Mouse (Mus musculus): ENCODE measurements around the gene Slc25a26. TPM values are rescaled to one million over a fixed set of nuclear protein-coding genes. Genes with fewer than 3 reads are reported as not detected.

Slc25a26 gene
- polyA plus RNA-seq, 1 experiment from 2014 or later: 11.7 TPM

DNA sequence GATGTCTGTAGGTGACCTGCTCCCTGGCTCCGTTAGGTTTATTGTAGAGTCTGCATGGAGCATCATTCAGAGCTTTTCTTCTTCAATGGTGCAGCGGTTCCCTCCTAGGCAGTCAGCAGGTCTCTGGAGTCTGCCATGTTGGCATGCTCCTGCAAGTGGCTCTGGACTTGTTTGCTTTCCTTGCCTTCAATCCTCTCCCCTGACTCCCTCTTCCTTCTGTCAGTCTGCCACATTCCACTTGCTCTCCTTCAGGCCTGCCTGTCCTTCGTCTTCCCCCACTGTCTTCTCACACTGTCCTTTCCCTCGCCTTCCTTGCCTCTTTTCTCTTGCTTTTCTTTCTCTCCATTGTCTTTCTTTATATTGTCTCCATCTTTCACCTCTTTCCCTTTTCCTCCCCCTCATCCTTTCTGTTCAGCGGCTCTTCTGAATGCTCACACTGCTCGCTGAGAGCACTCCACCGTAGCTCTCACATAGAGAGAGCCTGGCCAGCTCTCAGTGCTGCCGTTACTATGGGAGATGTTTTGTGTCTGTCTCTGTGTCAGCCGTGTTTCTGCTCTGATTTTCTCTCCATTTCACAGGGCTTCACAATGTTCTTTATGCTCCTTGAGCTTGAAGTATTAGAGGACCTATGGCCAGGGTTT lies 75.5 kb downstream of the Slc25a26 start:
- Histone ChIP-seq H3K27ac (ENCODE audit: low read length) (no peak overlapping the region), H3K9ac (replicated peaks; ENCODE audit: low read length) (no peak overlapping the region), H3K4me3 (ENCODE audit: low read length) (no peak overlapping the region), H3K27me3 (ENCODE audit: insufficient read depth, low read length) (no peaks in the 10 kb centered on the region), H3K4me2 (replicated peaks; ENCODE audit: low read depth, low read length) (no peak overlapping the region), H3K4me1 (ENCODE audit: insufficient read depth, low read length) (no peaks in the 10 kb centered on the region), H3K36me3 (ENCODE audit: insufficient read depth, low read length) (0 out of 2 replicates have a peak, but pooled peaks cover 4% of the 10 kb centered on the region), H3K9me3 (ENCODE audit: low read length) (no peaks in the 10 kb centered on the region)
- WGBS: 58% methylated on average over 9 of the region's 9 CpGs
- ATAC-seq (ENCODE audit: low FRiP score, low TSS enrichment): no peak

GRCm38 (mm10) chr6:94577991-94578390 lies 77.9 kb downstream of the Slc25a26 start:
- 89% methylated on average over 8 of the region's 8 CpGs for WGBS
- no peak overlapping the region for H3K9ac ChIP-seq (replicated peaks; ENCODE audit: low read length)
- H3K4me1 ChIP-seq (ENCODE audit: insufficient read depth, low read length): no peaks in the 10 kb centered on the region
- no peak overlapping the region for H3K4me2 ChIP-seq (replicated peaks; ENCODE audit: low read depth, low read length)
- H3K27ac ChIP-seq (ENCODE audit: low read length): no peak overlapping the region
- H3K4me3 ChIP-seq (ENCODE audit: low read length): no peak overlapping the region
- ATAC-seq (ENCODE audit: low FRiP score, low TSS enrichment): no peak
- no peaks in the 10 kb centered on the region for H3K27me3 ChIP-seq (ENCODE audit: insufficient read depth, low read length)
- 0 out of 2 replicates have a peak, but pooled peaks cover 4% of the 10 kb centered on the region for H3K36me3 ChIP-seq (ENCODE audit: insufficient read depth, low read length)
- no peaks in the 10 kb centered on the region for H3K9me3 ChIP-seq (ENCODE audit: low read length)

DNA sequence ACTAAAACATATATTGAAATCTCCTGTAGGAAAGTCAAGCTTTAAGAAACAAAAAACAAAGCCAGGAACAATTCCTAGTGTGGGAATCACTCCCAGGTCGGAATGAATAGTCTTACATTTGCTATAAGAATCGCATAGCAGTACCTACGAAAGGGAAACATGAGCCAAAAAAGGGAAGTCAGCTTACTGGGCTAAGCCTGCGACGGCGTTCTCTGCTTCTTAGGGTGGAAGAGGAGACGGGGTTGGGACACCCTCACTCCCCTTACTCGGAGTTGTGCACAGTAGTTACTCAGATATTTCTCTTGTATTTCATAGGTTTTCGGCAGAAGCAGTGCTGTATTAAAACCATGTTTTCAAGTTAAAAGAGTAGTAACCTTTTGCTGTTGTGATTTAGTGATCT lies 81.9 kb downstream of the Slc25a26 start:
- no peak for ATAC-seq (ENCODE audit: low FRiP score, low TSS enrichment)
- 68% methylated on average over 9 of the region's 9 CpGs for WGBS
- H3K4me3 ChIP-seq (ENCODE audit: low read length): no peak overlapping the region
- no peaks in the 10 kb centered on the region for H3K27me3 ChIP-seq (ENCODE audit: insufficient read depth, low read length)
- H3K36me3 ChIP-seq (ENCODE audit: insufficient read depth, low read length): no peaks in the 10 kb centered on the region
- no peaks in the 10 kb centered on the region for H3K9me3 ChIP-seq (ENCODE audit: low read length)
- H3K4me1 ChIP-seq (ENCODE audit: insufficient read depth, low read length): no peaks in the 10 kb centered on the region
- H3K9ac ChIP-seq (replicated peaks; ENCODE audit: low read length): no peak overlapping the region
- no peak overlapping the region for H3K4me2 ChIP-seq (replicated peaks; ENCODE audit: low read depth, low read length)
- H3K27ac ChIP-seq (ENCODE audit: low read length): no peak overlapping the region

DNA sequence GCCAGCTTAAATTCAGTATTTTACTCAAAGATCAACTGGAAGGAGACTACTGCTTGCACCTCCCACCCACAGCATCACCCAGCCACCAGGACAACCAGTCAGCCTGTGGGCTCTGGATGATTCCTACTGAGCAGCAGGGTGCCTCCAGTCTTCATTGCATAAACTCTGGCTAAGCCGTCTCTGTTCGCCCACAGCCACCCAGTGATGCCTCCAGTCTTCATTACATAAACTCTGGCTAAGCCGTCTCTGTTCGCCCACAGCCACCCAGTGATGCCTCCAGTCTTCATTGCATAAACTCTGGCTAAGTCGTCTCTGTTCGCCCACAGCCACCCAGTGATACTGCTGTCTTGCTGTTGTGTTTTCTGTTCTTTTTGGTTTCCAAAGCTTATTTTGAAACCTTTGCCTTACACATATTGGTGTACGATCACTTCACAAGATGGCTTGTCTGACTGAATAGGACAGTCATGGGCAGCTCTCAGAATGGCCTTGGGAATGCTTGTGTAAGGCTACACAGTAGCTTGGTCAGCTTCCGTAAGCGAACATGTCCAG lies 84.1 kb downstream of the Slc25a26 start:
- no peak overlapping the region for H3K9ac ChIP-seq (replicated peaks; ENCODE audit: low read length)
- no peaks in the 10 kb centered on the region for H3K9me3 ChIP-seq (ENCODE audit: low read length)
- no peak overlapping the region for H3K4me2 ChIP-seq (replicated peaks; ENCODE audit: low read depth, low read length)
- H3K27ac ChIP-seq (ENCODE audit: low read length): no peak overlapping the region
- no peak for ATAC-seq (ENCODE audit: low FRiP score, low TSS enrichment)
- H3K4me3 ChIP-seq (ENCODE audit: low read length): no peak overlapping the region
- no peaks in the 10 kb centered on the region for H3K36me3 ChIP-seq (ENCODE audit: insufficient read depth, low read length)
- H3K4me1 ChIP-seq (ENCODE audit: insufficient read depth, low read length): no peaks in the 10 kb centered on the region
- H3K27me3 ChIP-seq (ENCODE audit: insufficient read depth, low read length): no peaks in the 10 kb centered on the region
- WGBS: 94% methylated on average over 9 of the region's 9 CpGs

- WGBS: 85% methylated on average over 4 of the region's 4 CpGs
- Histone ChIP-seq H3K36me3 (ENCODE audit: insufficient read depth, low read length) (no peaks in the 10 kb centered on the region), H3K27me3 (ENCODE audit: insufficient read depth, low read length) (no peaks in the 10 kb centered on the region), H3K9me3 (ENCODE audit: low read length) (no peaks in the 10 kb centered on the region), H3K4me2 (replicated peaks; ENCODE audit: low read depth, low read length) (no peak overlapping the region), H3K27ac (ENCODE audit: low read length) (no peak overlapping the region), H3K4me3 (ENCODE audit: low read length) (no peak overlapping the region), H3K4me1 (ENCODE audit: insufficient read depth, low read length) (no peaks in the 10 kb centered on the region), H3K9ac (replicated peaks; ENCODE audit: low read length) (no peak overlapping the region)
- ATAC-seq (ENCODE audit: low FRiP score, low TSS enrichment): no peak
These were observed 84.8 kb downstream of the Slc25a26 start for GRCm38 (mm10) chr6:94584976-94585375.

GRCm38 (mm10) chr6:94588365-94588764 lies 88.2 kb downstream of the Slc25a26 start:
- WGBS: 59% methylated on average over 4 of the region's 4 CpGs
- ATAC-seq (ENCODE audit: low FRiP score, low TSS enrichment): no peak
- no peak overlapping the region for H3K9ac ChIP-seq (replicated peaks; ENCODE audit: low read length)
- no peak overlapping the region for H3K4me2 ChIP-seq (replicated peaks; ENCODE audit: low read depth, low read length)
- no peaks in the 10 kb centered on the region for H3K9me3 ChIP-seq (ENCODE audit: low read length)
- H3K27me3 ChIP-seq (ENCODE audit: insufficient read depth, low read length): no peaks in the 10 kb centered on the region
- H3K4me1 ChIP-seq (ENCODE audit: insufficient read depth, low read length): peaks cover 13% of the 10 kb centered on the region
- H3K27ac ChIP-seq (ENCODE audit: low read length): no peak overlapping the region
- no peaks in the 10 kb centered on the region for H3K36me3 ChIP-seq (ENCODE audit: insufficient read depth, low read length)
- H3K4me3 ChIP-seq (ENCODE audit: low read length): no peak overlapping the region

DNA sequence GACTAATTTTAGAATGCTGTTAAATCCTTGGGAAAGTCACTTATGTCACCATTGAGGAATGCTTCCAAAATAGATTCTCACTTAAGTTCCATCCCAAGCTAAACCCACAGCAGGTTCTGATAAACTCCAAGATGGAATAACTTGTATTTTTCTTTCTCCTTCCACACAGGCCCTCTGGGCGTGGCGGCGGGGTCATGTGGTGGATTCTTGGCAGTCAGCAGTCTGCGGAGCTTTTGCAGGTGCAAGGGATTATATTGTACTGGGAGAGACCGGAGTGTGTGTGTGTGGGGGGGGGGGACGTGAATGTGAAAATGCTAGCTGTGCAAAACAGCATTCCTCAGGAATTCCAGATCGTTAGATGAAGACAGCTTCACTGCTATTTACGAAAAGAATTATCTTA lies 92.1 kb downstream of the Slc25a26 start:
- peak overlapping the region; percentile 23; the same call in 1 of the 2 replicates for H3K4me2 ChIP-seq (replicated peaks; ENCODE audit: low read depth, low read length)
- peak; percentile 53; the same call in 1 of the 2 replicates for ATAC-seq (ENCODE audit: low FRiP score, low TSS enrichment)
- 7% methylated on average over 8 of the region's 8 CpGs for WGBS
- H3K4me3 ChIP-seq (ENCODE audit: low read length): no peak overlapping the region
- H3K27ac ChIP-seq (ENCODE audit: low read length): peak overlapping the region; percentile 18; the same call in 1 of the 2 replicates
- no peaks in the 10 kb centered on the region for H3K27me3 ChIP-seq (ENCODE audit: insufficient read depth, low read length)
- no peaks in the 10 kb centered on the region for H3K9me3 ChIP-seq (ENCODE audit: low read length)
- no peaks in the 10 kb centered on the region for H3K36me3 ChIP-seq (ENCODE audit: insufficient read depth, low read length)
- no peak overlapping the region for H3K9ac ChIP-seq (replicated peaks; ENCODE audit: low read length)
- H3K4me1 ChIP-seq (ENCODE audit: insufficient read depth, low read length): peaks cover 35% of the 10 kb centered on the region

- Histone ChIP-seq H3K9me3 (ENCODE audit: low read length) (no peaks in the 10 kb centered on the region), H3K4me3 (ENCODE audit: low read length) (no peak overlapping the region), H3K4me2 (replicated peaks; ENCODE audit: low read depth, low read length) (peak overlapping the region; percentile 23; the same call in 1 of the 2 replicates), H3K27ac (ENCODE audit: low read length) (peak overlapping the region; percentile 50; the same call in 1 of the 2 replicates), H3K36me3 (ENCODE audit: insufficient read depth, low read length) (no peaks in the 10 kb centered on the region), H3K9ac (replicated peaks; ENCODE audit: low read length) (no peak overlapping the region), H3K27me3 (ENCODE audit: insufficient read depth, low read length) (no peaks in the 10 kb centered on the region), H3K4me1 (ENCODE audit: insufficient read depth, low read length) (peaks cover 35% of the 10 kb centered on the region)
- 8% methylated on average over 4 of the region's 4 CpGs for WGBS
- peak; percentile 95 for ATAC-seq (ENCODE audit: low FRiP score, low TSS enrichment)
These were observed 92.6 kb downstream of the Slc25a26 start for GRCm38 (mm10) chr6:94592710-94593109.

- Histone ChIP-seq H3K27ac (ENCODE audit: low read length) (no peak overlapping the region; the same call in 1 of the 2 replicates), H3K36me3 (ENCODE audit: insufficient read depth, low read length) (no peaks in the 10 kb centered on the region), H3K4me3 (ENCODE audit: low read length) (no peak overlapping the region), H3K9me3 (ENCODE audit: low read length) (no peaks in the 10 kb centered on the region), H3K4me2 (replicated peaks; ENCODE audit: low read depth, low read length) (no peak overlapping the region), H3K9ac (replicated peaks; ENCODE audit: low read length) (no peak overlapping the region), H3K27me3 (ENCODE audit: insufficient read depth, low read length) (no peaks in the 10 kb centered on the region), H3K4me1 (ENCODE audit: insufficient read depth, low read length) (peaks cover 35% of the 10 kb centered on the region)
- ATAC-seq (ENCODE audit: low FRiP score, low TSS enrichment): no peak
- WGBS: 47% methylated on average over 6 of the region's 6 CpGs
These were observed 94.0 kb downstream of the Slc25a26 start for GRCm38 (mm10) chr6:94594096-94594665.

- Histone ChIP-seq H3K27me3 (ENCODE audit: insufficient read depth, low read length) (no peaks in the 10 kb centered on the region), H3K9me3 (ENCODE audit: low read length) (no peaks in the 10 kb centered on the region), H3K4me2 (replicated peaks; ENCODE audit: low read depth, low read length) (no peak overlapping the region), H3K27ac (ENCODE audit: low read length) (no peak overlapping the region), H3K36me3 (ENCODE audit: insufficient read depth, low read length) (no peaks in the 10 kb centered on the region), H3K4me1 (ENCODE audit: insufficient read depth, low read length) (peaks cover 35% of the 10 kb centered on the region), H3K4me3 (ENCODE audit: low read length) (no peak overlapping the region), H3K9ac (replicated peaks; ENCODE audit: low read length) (0 out of 2 replicates have a peak overlapping the region, but pooled peaks have one; percentile 29)
- no peak for ATAC-seq (ENCODE audit: low FRiP score, low TSS enrichment)
- 46% methylated on average over 11 of the region's 11 CpGs for WGBS
These were observed 94.6 kb downstream of the Slc25a26 start for GRCm38 (mm10) chr6:94594711-94595110.
